Mouse (Mus musculus) limb, embryonic 14.5 days (tissue): Measurements from ENCODE around the gene Atrnl1. TPM values are rescaled to one million over a fixed set of nuclear protein-coding genes. Genes with fewer than 3 reads are reported as not detected.

Experiments used
- ATAC-seq: fragments of 200-750 bp; cut with Nextera tagmentation; 2 replicates; pipeline ENCODE4 v1.8.0; 2017; ENCODE audit warnings: low read depth, moderate number of reproducible peaks, moderate TSS enrichment; ENCODE audit not compliant: low FRiP score
- DNase-seq: peaks from one replicate; pipeline ENCODE4 v3.0.0-alpha.2; 2015; ENCODE audit warnings: low spot score
- H3K27ac ChIP-seq: fragments of 300-500 bp; sonication (generic); replicated peaks from 2 replicates; pipeline ENCODE4 v1.5.1; 2014; ENCODE audit warnings: low read depth, mild to moderate bottlenecking, low read length, moderate library complexity, mixed read lengths
- H3K27me3 ChIP-seq: fragments of 300-500 bp; sonication (generic); 2 replicates; pipeline ENCODE4 v1.6.1; 2014; ENCODE audit warnings: low read length, mixed read lengths; ENCODE audit not compliant: control insufficient read depth, insufficient read depth
- H3K36me3 ChIP-seq: fragments of 300-500 bp; sonication (generic); 2 replicates; pipeline ENCODE4 v1.6.1; 2014; ENCODE audit warnings: mild to moderate bottlenecking, low read length, moderate library complexity, mixed read lengths; ENCODE audit not compliant: control insufficient read depth, insufficient read depth
- H3K4me1 ChIP-seq: fragments of 300-500 bp; sonication (generic); 2 replicates; pipeline ENCODE4 v1.6.1; 2014; ENCODE audit warnings: antibody characterized with exemption, low read length, mixed read lengths; ENCODE audit not compliant: control insufficient read depth, insufficient read depth
- H3K4me2 ChIP-seq: fragments of 300-500 bp; sonication (generic); replicated peaks from 2 replicates; pipeline ENCODE4 v1.6.1; 2014; ENCODE audit warnings: low read depth, mild to moderate bottlenecking, low read length, moderate library complexity; ENCODE audit not compliant: severe bottlenecking
- H3K4me3 ChIP-seq: fragments of 300-500 bp; sonication (generic); replicated peaks from 2 replicates; pipeline ENCODE4 v1.5.1; 2014; ENCODE audit warnings: low read length
- H3K9ac ChIP-seq: fragments of 300-500 bp; sonication (generic); 2 replicates; pipeline ENCODE4 v1.6.1; 2014; ENCODE audit warnings: mild to moderate bottlenecking, low read depth, low read length, moderate library complexity; ENCODE audit not compliant: severe bottlenecking
- H3K9me3 ChIP-seq: fragments of 300-500 bp; sonication (generic); 2 replicates; pipeline ENCODE4 v1.6.1; 2016; ENCODE audit warnings: low read length; ENCODE audit not compliant: control insufficient read depth
- POLR2A ChIP-seq: fragments of 200-500 bp; IDR thresholded peaks from 2 replicates; pipeline ENCODE4 v1.8.0; 2012; ENCODE audit warnings: inconsistent platforms, mild to moderate bottlenecking, moderate library complexity, borderline replicate concordance; ENCODE audit not compliant: insufficient read depth, insufficient read length; ENCODE audit errors: extremely low read depth
- WGBS: fragments of 180-500 bp; shearing (Covaris S2); extraction: QIAGEN DNeasy Blood & Tissue Kit; methylation state at CpG from one replicate; pipeline ENCODE4 v1.1.7; 2014; 5-methylcytosine and 5-hydroxymethylcytosine counted together
- polyA plus RNA-seq, 2 experiments: library from polyadenylated mRNA; depleted of rRNA in 1 of 2; stranded (reverse) in 1 of 2; unstranded in 1 of 2; fragments of >200 nt; fragmentation: Nextera tagmentation in 1 of 2; extraction: Ambion mirVana in 1 of 2; gene quantifications; 2 replicates each; pipeline versions ENCODE4 v1.2.1 to v1.2.3; 2012 to 2014

Gene Atrnl1
- polyA plus RNA-seq, 2 experiments, result 7.7 to 19.9 TPM

DNA sequence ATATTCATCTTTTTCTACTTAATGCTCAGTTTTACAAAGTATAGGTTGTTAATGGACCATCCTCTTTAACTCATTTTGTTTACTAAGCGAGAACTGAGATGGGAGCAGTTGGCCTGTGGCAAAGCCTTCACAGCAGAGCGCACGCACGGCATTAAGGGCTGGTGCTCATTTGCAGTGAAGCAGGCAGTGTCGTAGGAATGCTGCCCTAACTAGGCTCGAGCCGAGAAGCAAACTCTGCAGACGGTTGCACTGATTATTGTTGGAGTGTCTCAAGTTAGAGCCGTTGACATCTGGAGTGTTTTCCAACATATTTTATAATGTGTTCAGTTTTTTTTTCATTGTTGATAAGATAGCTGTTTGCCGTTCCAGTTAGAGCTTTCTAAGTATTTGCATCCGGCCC, 206.9 kb downstream of the Atrnl1 start:
- TF ChIP-seq POLR2A, result no peak
- 49% methylated on average over 11 of the region's 11 CpGs for WGBS
- Histone ChIP-seq H3K36me3 (0 out of 2 replicates have a peak, but pooled peaks cover 2% of the 10 kb centered on the region), H3K27ac (no peak overlapping the region), H3K9ac (no peak overlapping the region), H3K4me2 (no peak overlapping the region), H3K9me3 (no peaks in the 10 kb centered on the region), H3K27me3 (no peaks in the 10 kb centered on the region), H3K4me1 (no peaks in the 10 kb centered on the region), H3K4me3 (no peak overlapping the region)
- ATAC-seq, result no peak
- DNase-seq, result peak; percentile 3

DNA sequence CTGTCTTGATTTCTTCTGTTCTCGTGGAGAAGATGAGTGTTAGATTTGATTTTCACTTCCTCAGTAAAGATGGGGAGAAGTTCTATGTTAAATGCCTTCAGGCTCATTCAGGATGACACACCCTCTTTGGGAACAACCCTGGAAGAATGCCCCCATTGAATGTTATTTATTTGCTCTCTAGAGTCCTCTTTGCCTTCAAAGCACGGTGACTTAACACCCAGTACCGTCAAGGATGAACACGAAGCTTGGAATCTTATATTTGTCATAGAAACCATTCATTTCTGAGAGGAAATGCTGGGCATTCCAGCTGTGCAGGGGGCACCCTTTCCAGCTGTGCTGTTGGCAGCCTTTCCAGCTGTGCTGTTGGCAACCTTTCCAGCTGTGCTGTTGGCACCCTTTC, 212.6 kb downstream of the Atrnl1 start:
- TF ChIP-seq POLR2A, result no peak
- 71% methylated on average over 4 of the region's 4 CpGs for WGBS
- peak; percentile 5 for DNase-seq

GRCm38 (mm10) chr19:57825271-57826207, 214.7 kb downstream of the Atrnl1 start:
- Histone ChIP-seq H3K4me3 (no peak overlapping the region), H3K4me2 (no peak overlapping the region), H3K9me3 (no peaks in the 10 kb centered on the region), H3K27ac (no peak overlapping the region), H3K36me3 (0 out of 2 replicates have a peak, but pooled peaks cover 2% of the 10 kb centered on the region), H3K27me3 (no peaks in the 10 kb centered on the region), H3K4me1 (peaks cover 4% of the 10 kb centered on the region; the same call in 1 of the 2 replicates), H3K9ac (no peak overlapping the region)
- ATAC-seq (no peak), DNase-seq (no peak)
- WGBS, result 92% methylated on average over 13 of the region's 13 CpGs
- TF ChIP-seq POLR2A, result no peak

More for the DNA sequence above, 212.6 kb downstream of the Atrnl1 start:
- Histone ChIP-seq H3K27ac (no peak overlapping the region), H3K9me3 (no peaks in the 10 kb centered on the region), H3K4me2 (no peak overlapping the region), H3K9ac (no peak overlapping the region), H3K27me3 (no peaks in the 10 kb centered on the region), H3K4me1 (peaks cover 4% of the 10 kb centered on the region; the same call in 1 of the 2 replicates), H3K36me3 (0 out of 2 replicates have a peak, but pooled peaks cover 2% of the 10 kb centered on the region), H3K4me3 (no peak overlapping the region)
- ATAC-seq, result no peak

DNA sequence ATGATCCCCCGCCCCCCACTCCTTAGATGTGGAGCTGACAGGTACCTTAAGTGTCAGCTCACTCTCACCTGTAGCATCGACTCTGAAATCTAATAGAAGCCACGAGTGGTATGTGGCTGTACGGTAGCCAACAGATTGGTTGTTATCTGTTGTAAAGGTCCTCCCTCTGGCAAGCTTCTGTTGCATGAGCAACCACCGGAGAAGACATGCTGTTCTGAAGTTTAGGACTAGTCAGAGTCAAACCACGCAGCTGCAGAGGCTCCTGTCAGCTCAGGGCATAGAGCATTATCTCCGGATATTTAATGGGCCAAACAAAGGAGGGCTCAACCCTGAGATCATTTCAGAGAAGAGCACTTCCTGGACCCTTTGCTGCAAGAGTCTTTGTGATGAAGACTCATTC, 222.2 kb downstream of the Atrnl1 start:
- DNase-seq (no peak), ATAC-seq (no peak)
- Histone ChIP-seq H3K36me3 (no peaks in the 10 kb centered on the region), H3K4me3 (no peak overlapping the region), H3K9me3 (no peaks in the 10 kb centered on the region), H3K27me3 (no peaks in the 10 kb centered on the region), H3K9ac (no peak overlapping the region), H3K27ac (no peak overlapping the region), H3K4me2 (no peak overlapping the region), H3K4me1 (no peaks in the 10 kb centered on the region)
- TF ChIP-seq POLR2A, result no peak
- 95% methylated on average over 7 of the region's 7 CpGs for WGBS

DNA sequence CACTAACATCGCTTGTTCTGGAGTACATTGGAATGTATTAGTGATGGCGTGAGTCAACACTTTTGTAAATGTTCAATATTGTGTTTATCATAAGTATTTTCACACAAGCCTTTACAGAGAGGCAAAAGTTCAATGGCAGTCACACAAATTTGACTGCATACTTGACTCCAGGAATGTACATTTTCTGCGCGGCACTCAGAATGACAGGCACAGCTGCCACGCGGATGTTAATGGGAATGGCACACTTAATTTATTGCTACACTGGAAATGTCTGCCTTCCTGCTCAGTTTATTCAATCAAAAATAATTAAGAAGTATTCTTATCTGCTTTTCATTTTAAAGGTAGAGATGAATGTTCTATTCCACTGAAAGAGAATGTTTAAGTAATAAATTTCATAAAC, 227.0 kb downstream of the Atrnl1 start:
- DNase-seq (peak; percentile 22), ATAC-seq (no peak)
- Histone ChIP-seq H3K27ac (no peak overlapping the region), H3K9ac (no peak overlapping the region), H3K36me3 (no peaks in the 10 kb centered on the region; the same call in 1 of the 2 replicates), H3K4me2 (no peak overlapping the region), H3K4me1 (no peaks in the 10 kb centered on the region), H3K4me3 (no peak overlapping the region), H3K27me3 (no peaks in the 10 kb centered on the region), H3K9me3 (peaks cover 1% of the 10 kb centered on the region; the same call in 1 of the 2 replicates)
- TF ChIP-seq POLR2A, result no peak
- WGBS, result 66% methylated on average over 6 of the region's 6 CpGs
